Mouse (Mus musculus): ENCODE measurements around the gene Mrpl24. TPM values are rescaled to one million over a fixed set of nuclear protein-coding genes. Genes with fewer than 3 reads are reported as not detected.

Gene Mrpl24
- total and polyA plus RNA-seq, 3 experiments = 123 to 176 (median 166) TPM

DNA sequence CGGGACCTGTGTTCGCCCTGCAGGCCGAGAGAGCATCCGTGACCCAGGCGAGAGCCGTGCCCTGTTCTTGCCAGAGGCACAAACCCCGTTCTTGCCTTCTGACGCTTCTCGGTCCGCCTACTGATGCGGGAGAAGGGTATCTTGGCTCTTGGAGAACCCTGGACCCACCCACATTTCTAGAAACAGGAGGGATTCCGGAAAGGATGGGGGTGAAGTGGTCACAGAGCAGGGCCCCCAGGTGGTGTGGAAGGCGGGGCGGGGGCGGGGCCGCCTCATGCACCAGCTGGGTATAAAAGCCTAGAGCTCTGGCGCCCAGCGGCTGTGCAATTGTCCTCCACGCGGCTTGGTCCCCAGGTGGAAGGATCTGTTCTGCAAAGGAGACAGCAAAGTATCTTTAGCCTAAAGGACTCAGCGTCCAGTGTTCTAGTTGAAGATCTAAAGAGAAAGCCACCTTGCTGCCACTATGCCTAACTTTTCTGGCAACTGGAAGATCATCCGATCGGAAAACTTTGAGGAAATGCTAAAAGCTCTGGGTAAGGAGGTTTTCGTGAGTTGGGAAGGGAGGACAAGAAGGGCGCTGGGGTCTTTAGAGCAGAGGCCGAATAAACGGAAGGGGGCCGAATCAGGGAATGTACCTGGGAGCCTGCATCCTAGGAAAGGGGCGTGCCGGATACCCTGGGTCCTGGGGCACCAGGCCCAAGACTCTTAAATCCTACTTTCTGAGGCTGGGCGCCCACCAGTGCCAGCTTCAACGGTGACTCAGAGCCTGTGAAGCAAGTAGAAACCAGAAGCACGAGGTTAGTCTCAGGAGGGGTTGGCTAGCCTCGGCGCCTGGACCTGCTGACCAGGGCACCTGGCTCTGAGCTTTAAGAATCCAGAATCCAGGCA is 29.3 kb downstream of the Mrpl24 start, which contains the start of gene Crabp2:
Gene Crabp2, plus strand, starts transcription at position 289 of the 888 bp plus-strand sequence.
- no peak for DNase-seq (ENCODE audit: extremely low read depth)
- H3K4me1 ChIP-seq (ENCODE audit: control insufficient read depth in 1 of 2, insufficient read depth in 2 of 2) = no peaks in the 10 kb centered on the region
- no peak within 1 kb of the TSS for H3K4me3 ChIP-seq (replicated peaks in 1 of 3; ENCODE audit: low read depth in 2 of 3, low read length in 2 of 3, poor library complexity in 1 of 3)
- peaks cover 5 to 28% of the 10 kb centered on the region in 2 experiments for H3K36me3 ChIP-seq (replicated peaks in 1 of 2; ENCODE audit: control insufficient read depth in 1 of 2, insufficient read depth in 1 of 2, low read length in 1 of 2)
- no peaks in the 10 kb centered on the region for H3K9me3 ChIP-seq (replicated peaks; ENCODE audit: low read length)
- no peaks in the 10 kb centered on the region for H3K79me2 ChIP-seq (replicated peaks; ENCODE audit: control insufficient read depth, extremely low read depth, insufficient read depth, poor library complexity, severe bottlenecking)
- TF ChIP-seq TBP (conservative IDR thresholded peaks at IDR 0.05; ENCODE audit: low read depth, low read length) (no peak), USF2 (conservative IDR thresholded peaks at IDR 0.05; ENCODE audit: low read depth, low read length) (no peak), MAFK (IDR thresholded peaks at IDR 0.05; ENCODE audit: insufficient replicate concordance, low read length) (no peak), RAD21 (IDR thresholded peaks at IDR 0.05; ENCODE audit: low read depth, low read length) (no peak), RCOR1 (conservative IDR thresholded peaks at IDR 0.05; ENCODE audit: low read depth, low read length) (no peak), CTCF (conservative IDR thresholded peaks at IDR 0.05 in 1 of 2, IDR thresholded peaks at IDR 0.05 in 1 of 2; ENCODE audit: low read depth in 2 of 2, low read length in 2 of 2) (no peak), ZMIZ1 (IDR thresholded peaks at IDR 0.05; ENCODE audit: low read depth, low read length) (no peak), JUN (IDR thresholded peaks at IDR 0.05; ENCODE audit: insufficient read depth, low read depth, low read length) (no peak), TCF12 (IDR thresholded peaks at IDR 0.05; ENCODE audit: low read depth, low read length) (no peak), KAT2A (IDR thresholded peaks at IDR 0.05; ENCODE audit: insufficient replicate concordance, low read length) (no peak), ZC3H11A (IDR thresholded peaks at IDR 0.05; ENCODE audit: low read depth, low read length) (no peak)
- dilution Hi-C loops (cut with MboI; ENCODE audit: extremely low pct_ligation_motif_present, extremely low pct_unique_long_range_greater_than_20kb, low sequenced_read_pairs) (no loop called here), in situ Hi-C loops (cut with MboI; ENCODE audit: low pct_ligation_motif_present, low pct_unique_long_range_greater_than_20kb, low sequenced_read_pairs) (no loop called here)
- no peak within 1 kb of the TSS for H3K27ac ChIP-seq (ENCODE audit: insufficient read depth, low read depth)
- no peak within 1 kb of the TSS for H3K4me2 ChIP-seq (ENCODE audit: insufficient read depth, low read depth, poor library complexity, severe bottlenecking)
- no peak within 1 kb of the TSS for H3K9ac ChIP-seq (ENCODE audit: insufficient read depth, low read depth)
- H3K27me3 ChIP-seq (replicated peaks) = no peaks in the 10 kb centered on the region

DNA sequence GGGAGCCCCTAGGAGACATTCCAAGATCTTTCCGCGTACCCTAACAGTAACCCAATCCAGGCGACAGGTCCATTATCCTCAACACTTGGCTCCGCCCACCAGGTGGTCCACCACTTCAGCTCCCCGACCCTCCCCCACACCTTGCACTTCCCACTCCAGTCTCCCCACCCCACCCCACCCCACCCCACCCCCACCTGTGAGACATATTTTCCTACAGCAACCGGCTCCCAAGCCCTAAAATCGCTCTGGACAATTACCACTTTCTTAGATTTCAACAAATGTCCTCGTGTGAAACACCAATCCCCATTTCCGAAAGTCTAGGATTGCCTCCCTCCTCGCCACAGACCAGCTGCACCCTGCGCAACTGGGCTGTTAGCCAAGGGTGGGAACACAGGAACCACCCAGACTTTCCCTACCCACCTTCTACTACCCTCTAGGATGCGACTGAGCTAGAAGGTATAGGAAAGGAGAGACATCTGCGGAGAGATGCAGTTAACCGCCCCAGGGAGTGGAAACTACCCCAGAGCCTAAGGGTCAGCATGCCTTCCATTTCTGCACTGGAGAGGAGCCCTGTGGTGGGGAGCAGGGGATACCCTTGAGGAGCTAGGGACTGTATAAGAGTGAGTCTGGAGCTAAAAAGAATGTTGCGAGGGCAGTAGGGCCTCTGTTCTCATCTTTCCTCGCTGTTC is 30.1 kb downstream of the Mrpl24 start:
- no peaks in the 10 kb centered on the region for H3K4me1 ChIP-seq (ENCODE audit: control insufficient read depth in 1 of 2, insufficient read depth in 2 of 2)
- in situ Hi-C loops (cut with MboI; ENCODE audit: low pct_ligation_motif_present, low pct_unique_long_range_greater_than_20kb, low sequenced_read_pairs) = no loop called here

More for the DNA sequence above, 30.1 kb downstream of the Mrpl24 start:
- H3K27me3 ChIP-seq (replicated peaks) = no peaks in the 10 kb centered on the region
- H3K9me3 ChIP-seq (replicated peaks; ENCODE audit: low read length) = no peaks in the 10 kb centered on the region
- no peak for TF ChIP-seq MAX (IDR thresholded peaks at IDR 0.05; ENCODE audit: low read length)
- TF ChIP-seq ZKSCAN1 (IDR thresholded peaks at IDR 0.05; ENCODE audit: borderline replicate concordance, low read depth, low read length) = no peak
- TF ChIP-seq PAX5 (IDR thresholded peaks at IDR 0.05; ENCODE audit: low read length) = no peak
- no peak for TF ChIP-seq MAFK (IDR thresholded peaks at IDR 0.05; ENCODE audit: insufficient replicate concordance, low read length)
- no peak for TF ChIP-seq JUND (conservative IDR thresholded peaks at IDR 0.05; ENCODE audit: low read depth, low read length)
- TF ChIP-seq TBP (conservative IDR thresholded peaks at IDR 0.05; ENCODE audit: low read depth, low read length) = no peak
- TF ChIP-seq ETS1 (conservative IDR thresholded peaks at IDR 0.05; ENCODE audit: low read depth, low read length) = no peak
- TF ChIP-seq GABPA (IDR thresholded peaks at IDR 0.05; ENCODE audit: insufficient replicate concordance, low read depth, low read length) = no peak
- no peak for TF ChIP-seq SIN3A (IDR thresholded peaks at IDR 0.05; ENCODE audit: low read length)
- TF ChIP-seq ZNF384 (IDR thresholded peaks at IDR 0.05; ENCODE audit: low read depth, low read length) = no peak
- no peak for TF ChIP-seq USF1 (IDR thresholded peaks at IDR 0.05; ENCODE audit: low read depth, low read length)
- TF ChIP-seq ZMIZ1 (IDR thresholded peaks at IDR 0.05; ENCODE audit: low read depth, low read length) = no peak
- no peak for TF ChIP-seq NRF1 (IDR thresholded peaks at IDR 0.05; ENCODE audit: low read depth, low read length)
- no peak for TF ChIP-seq USF2 (conservative IDR thresholded peaks at IDR 0.05; ENCODE audit: low read depth, low read length)
- TF ChIP-seq BHLHE40 (IDR thresholded peaks at IDR 0.05; ENCODE audit: low read depth, low read length) = no peak
- H3K4me3 ChIP-seq (replicated peaks in 1 of 3; ENCODE audit: low read depth in 2 of 3, low read length in 2 of 3, poor library complexity in 1 of 3) = no peak overlapping the region
- H3K4me2 ChIP-seq (ENCODE audit: insufficient read depth, low read depth, poor library complexity, severe bottlenecking) = no peak overlapping the region
- no peak overlapping the region for H3K9ac ChIP-seq (ENCODE audit: insufficient read depth, low read depth)
- dilution Hi-C loops (cut with MboI; ENCODE audit: extremely low pct_ligation_motif_present, extremely low pct_unique_long_range_greater_than_20kb, low sequenced_read_pairs) = no loop called here
- H3K36me3 ChIP-seq (replicated peaks in 1 of 2; ENCODE audit: control insufficient read depth in 1 of 2, insufficient read depth in 1 of 2, low read length in 1 of 2) = peaks cover 3 to 20% of the 10 kb centered on the region in 2 experiments
- no peaks in the 10 kb centered on the region for H3K79me2 ChIP-seq (replicated peaks; ENCODE audit: control insufficient read depth, extremely low read depth, insufficient read depth, poor library complexity, severe bottlenecking)
- no peak for DNase-seq (ENCODE audit: extremely low read depth)
- no peak overlapping the region for H3K27ac ChIP-seq (ENCODE audit: insufficient read depth, low read depth)
